Mouse (Mus musculus) CH12.LX (cell line): Measurements from ENCODE around the gene Ergic1. TPM values are rescaled to one million over a fixed set of nuclear protein-coding genes. Genes with fewer than 3 reads are reported as not detected.

Experiments used
- DNase-seq: peaks from one replicate; pipeline ENCODE4 v3.0.0-alpha.2; 2013; ENCODE audit errors: extremely low read depth
- H3K27ac ChIP-seq: 2 replicates; pipeline ENCODE4 v1.5.1; 2012; ENCODE audit warnings: low read depth, mild to moderate bottlenecking, control low read depth, moderate library complexity; ENCODE audit not compliant: insufficient read depth
- H3K27me3 ChIP-seq: replicated peaks from 2 replicates; pipeline ENCODE3; 2012; ENCODE audit warnings: inconsistent platforms
- H3K36me3 ChIP-seq, 2 experiments: replicated peaks in 1 of 2; 2 replicates each; pipeline versions ENCODE3 to v1.6.1; 2012; ENCODE audit warnings: inconsistent platforms in 1 of 2, low read length in 1 of 2, mild to moderate bottlenecking in 1 of 2, mixed read lengths in 1 of 2, moderate library complexity in 1 of 2; ENCODE audit not compliant: control insufficient read depth in 1 of 2, insufficient read depth in 1 of 2
- H3K4me1 ChIP-seq, 2 experiments: 2 replicates each; pipeline ENCODE4 v1.6.1; 2012; ENCODE audit warnings: inconsistent platforms in 1 of 2, moderate library complexity in 1 of 2; ENCODE audit not compliant: insufficient read depth in 2 of 2, control insufficient read depth in 1 of 2
- H3K4me2 ChIP-seq: 2 replicates; pipeline ENCODE4 v1.6.1; 2012; ENCODE audit warnings: low read depth, mild to moderate bottlenecking, control low read depth; ENCODE audit not compliant: poor library complexity, insufficient read depth, severe bottlenecking
- H3K4me3 ChIP-seq, 3 experiments: fragments of 150-350 bp in 1 of 3; sonication (generic) in 1 of 3; replicated peaks in 1 of 3; 2 replicates each; pipeline versions ENCODE3 to v1.5.1; 2011 to 2012; ENCODE audit warnings: low read depth in 2 of 3, low read length in 2 of 3, mild to moderate bottlenecking in 2 of 3, moderate library complexity in 2 of 3, control low read depth in 1 of 3, improper control_type of control experiment in 1 of 3, inconsistent platforms in 1 of 3, mixed read lengths in 1 of 3; ENCODE audit not compliant: poor library complexity in 1 of 3
- H3K79me2 ChIP-seq: replicated peaks from 2 replicates; pipeline ENCODE4 v1.6.1; 2012; ENCODE audit warnings: mild to moderate bottlenecking, moderate library complexity; ENCODE audit not compliant: control insufficient read depth, poor library complexity, insufficient read depth, severe bottlenecking; ENCODE audit errors: extremely low read depth
- H3K9ac ChIP-seq: 2 replicates; pipeline ENCODE4 v1.6.1; 2012; ENCODE audit warnings: low read depth, mild to moderate bottlenecking, control low read depth, moderate library complexity; ENCODE audit not compliant: insufficient read depth
- H3K9me3 ChIP-seq: replicated peaks from 2 replicates; pipeline ENCODE3; 2012; ENCODE audit warnings: low read length, inconsistent platforms, mixed read lengths
- ELF1 ChIP-seq: IDR thresholded peaks from 2 replicates; pipeline ENCODE4 v1.6.1; 2014; ENCODE audit warnings: low read depth, mild to moderate bottlenecking, inconsistent platforms, low read length, improper control_type of control experiment
- MEF2A ChIP-seq: IDR thresholded peaks from 2 replicates; pipeline ENCODE4 v1.6.1; 2014; ENCODE audit warnings: low read depth, mild to moderate bottlenecking, inconsistent platforms, low read length, improper control_type of control experiment, borderline replicate concordance
- MYC ChIP-seq: IDR thresholded peaks from 2 replicates; pipeline ENCODE4 v1.6.1; 2011; ENCODE audit warnings: low read depth, mild to moderate bottlenecking, improper control_type of control experiment, low read length
- NELFE ChIP-seq: IDR thresholded peaks from 2 replicates; pipeline ENCODE4 v1.6.1; 2011; ENCODE audit warnings: low read depth, low read length, improper control_type of control experiment
- RCOR1 ChIP-seq: conservative IDR thresholded peaks from 2 replicates; pipeline ENCODE4 v1.6.1; 2012; ENCODE audit warnings: low read depth, mild to moderate bottlenecking, inconsistent platforms, low read length, improper control_type of control experiment
- TBP ChIP-seq: conservative IDR thresholded peaks from 2 replicates; pipeline ENCODE4 v1.6.1; 2011; ENCODE audit warnings: low read depth, low read length, improper control_type of control experiment
- USF1 ChIP-seq: IDR thresholded peaks from 2 replicates; pipeline ENCODE4 v1.6.1; 2014; ENCODE audit warnings: low read depth, mild to moderate bottlenecking, inconsistent platforms, low read length, improper control_type of control experiment
- ZMIZ1 ChIP-seq: IDR thresholded peaks from 2 replicates; pipeline ENCODE4 v1.6.1; 2012; ENCODE audit warnings: low read depth, mild to moderate bottlenecking, inconsistent platforms, low read length, improper control_type of control experiment
- dilution Hi-C: fragments of 300-500 bp; cut with MboI; formaldehyde crosslinking; loops from 2 replicates; pipeline ENCODE4 v1.14.3; 2020; ENCODE audit warnings: low sequenced_read_pairs; ENCODE audit not compliant: extremely low pct_unique_long_range_greater_than_20kb, extremely low pct_ligation_motif_present
- in situ Hi-C: fragments of 300-500 bp; cut with MboI; formaldehyde crosslinking; loops from 3 replicates; pipeline ENCODE4 v1.14.3; 2019; ENCODE audit warnings: low sequenced_read_pairs, low pct_ligation_motif_present, low pct_unique_long_range_greater_than_20kb, mixed read lengths
- polyA plus RNA-seq: library from polyadenylated mRNA; unstranded; fragments of >175 nt; gene quantifications from 2 replicates; pipeline ENCODE4 v1.2.1, GENCODE M21; 2012; ENCODE audit warnings: low read depth; ENCODE audit not compliant: insufficient read length
- total RNA-seq, 2 experiments: library from RNA; depleted of rRNA; stranded (reverse); fragments of 300-350 nt in 1 of 2; fragments of >200 nt in 1 of 2; gene quantifications; 2 replicates each; pipeline ENCODE4 v1.2.3; 2012 to 2014

Ergic1 gene
- total and polyA plus RNA-seq, 3 experiments: 93.5 to 142 (median 131) TPM

DNA sequence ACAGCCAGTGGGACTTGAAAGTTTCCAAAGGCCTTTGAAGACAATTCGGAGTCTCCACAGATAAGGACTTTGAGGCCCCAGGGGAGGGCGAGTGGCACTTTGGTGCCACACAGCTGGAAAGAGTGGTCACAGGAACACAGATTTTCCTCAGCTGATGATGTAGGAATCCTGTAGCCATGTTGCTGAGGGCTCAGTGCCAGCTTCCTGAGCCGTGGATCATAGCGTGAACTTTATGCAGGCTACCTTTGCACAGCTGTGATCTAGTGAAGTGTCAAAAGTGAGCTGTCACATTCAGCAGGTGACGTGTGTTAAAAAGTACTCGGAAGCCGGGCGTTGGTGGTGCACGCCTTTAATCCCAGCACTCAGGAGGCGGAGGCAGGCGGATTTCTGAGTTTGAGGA, 16.0 kb downstream of the Ergic1 start:
- dilution Hi-C loops: no loop called here
- H3K9ac ChIP-seq: no peak overlapping the region
- peaks cover 42 to 98% of the 10 kb centered on the region in 2 experiments for H3K36me3 ChIP-seq
- no peaks in the 10 kb centered on the region for H3K9me3 ChIP-seq
- no peak overlapping the region for H3K4me2 ChIP-seq
- peaks cover 37% of the 10 kb centered on the region for H3K79me2 ChIP-seq
- DNase-seq: no peak
- no peaks in the 10 kb centered on the region for H3K27me3 ChIP-seq
- no peak overlapping the region for H3K4me3 ChIP-seq
- in situ Hi-C loops: no loop called here
- TF ChIP-seq ELF1 (no peak), MEF2A (no peak)
- peaks cover 5 to 23% of the 10 kb centered on the region in 2 experiments; a peak in 3 of 4 replicates for H3K4me1 ChIP-seq
- no peak overlapping the region for H3K27ac ChIP-seq

- H3K27me3 ChIP-seq: no peaks in the 10 kb centered on the region
- H3K9me3 ChIP-seq: no peaks in the 10 kb centered on the region
- in situ Hi-C loops: no loop called here
- no peak overlapping the region for H3K4me2 ChIP-seq
- DNase-seq: no peak
- no peak overlapping the region for H3K9ac ChIP-seq
- TF ChIP-seq MYC (no peak), USF1 (no peak), NELFE (no peak), RCOR1 (no peak)
- TF ChIP-seq, all 38 proteins: peak for 0
- H3K4me1 ChIP-seq: peaks cover 4 to 20% of the 10 kb centered on the region in 2 experiments; a peak in 3 of 4 replicates
- peaks cover 45 to 98% of the 10 kb centered on the region in 2 experiments for H3K36me3 ChIP-seq
- no peak overlapping the region for H3K4me3 ChIP-seq
- H3K27ac ChIP-seq: no peak overlapping the region
- dilution Hi-C loops: no loop called here
- H3K79me2 ChIP-seq: peaks cover 29% of the 10 kb centered on the region
Observed at GRCm38 (mm10) chr17:26578162-26578561, 16.9 kb downstream of the Ergic1 start.

GRCm38 (mm10) chr17:26578771-26579170, 17.5 kb downstream of the Ergic1 start:
- H3K36me3 ChIP-seq: peaks cover 45 to 98% of the 10 kb centered on the region in 2 experiments
- TF ChIP-seq ZMIZ1 (no peak), TBP (no peak)
- DNase-seq: no peak
- dilution Hi-C loops (no loop called here), in situ Hi-C loops (no loop called here)
- H3K9me3 ChIP-seq: no peaks in the 10 kb centered on the region
- H3K4me2 ChIP-seq: no peak overlapping the region
- no peaks in the 10 kb centered on the region for H3K27me3 ChIP-seq
- peaks cover 23% of the 10 kb centered on the region for H3K79me2 ChIP-seq
- peaks cover 4 to 21% of the 10 kb centered on the region in 2 experiments; a peak in 3 of 4 replicates for H3K4me1 ChIP-seq
- no peak overlapping the region for H3K27ac ChIP-seq
- no peak overlapping the region for H3K4me3 ChIP-seq
- no peak overlapping the region for H3K9ac ChIP-seq
